Mouse (Mus musculus): ENCODE measurements around the gene Poln.

- TF ChIP-seq CTCF (IDR thresholded peaks at IDR 0.05; ENCODE audit: low read depth) (no peak), EP300 (IDR thresholded peaks at IDR 0.05; ENCODE audit: low read depth) (no peak)
Measured at GRCm38 (mm10) chr5:34182486-34182885, 13.2 kb upstream of the Poln start.

Data from liver, postnatal 0 days (tissue).